Mouse (Mus musculus) hematopoietic stem cell, adult 5-6 weeks (primary cell): ENCODE results near the gene Erbin. TPM values are rescaled to one million over a fixed set of nuclear protein-coding genes. Genes with fewer than 3 reads are reported as not detected.

Source experiments
- ATAC-seq, 2 experiments: fragments of 125-278 bp in 1 of 2; replicated peaks in 1 of 2; 2 replicates each; pipeline ENCODE4 v1.8.0; 2016 to 2017; ENCODE audit warnings: inconsistent platforms in 2 of 2, mild to moderate bottlenecking in 2 of 2, moderate number of reproducible peaks in 2 of 2, low read depth in 1 of 2, moderate TSS enrichment in 1 of 2; ENCODE audit not compliant: low FRiP score in 2 of 2, poor library complexity in 2 of 2, severe bottlenecking in 2 of 2, insufficient read depth in 1 of 2, low TSS enrichment in 1 of 2
- total RNA-seq: library from RNA; stranded (forward); fragments of 172-1452, 232-1000 nt; gene quantifications from 2 replicates; pipeline ENCODE4 v1.2.3, GENCODE M21; 2017

Erbin gene
- total RNA-seq, 1 experiment from 2014 or later: 168 TPM

- peak; percentile 47 to 77 for ATAC-seq
These were observed 146.8 kb downstream of the Erbin start for GRCm38 (mm10) chr13:103773407-103774118.

- no peak for ATAC-seq
These were observed 147.4 kb downstream of the Erbin start for GRCm38 (mm10) chr13:103772917-103773316.

GRCm38 (mm10) chr13:103770821-103771220 lies 149.5 kb downstream of the Erbin start:
- no peak for ATAC-seq

Other genes starting within 250 kb of the Erbin start
- 118 and 130 TPM in 2 replicates for gene Srek1, start 145.9 kb downstream of the Erbin start, total RNA-seq
- gene Nln, start 189.1 kb upstream of the Erbin start, total RNA-seq: 21.4 and 24.6 TPM in 2 replicates
- gene Sgtb, start 189.2 kb upstream of the Erbin start, total RNA-seq: not detected in 2 replicates